Mouse (Mus musculus) heart, postnatal 0 days (tissue): Measurements from ENCODE around the gene Ppp1r12b.

Experiments
- CTCF ChIP-seq: IDR thresholded peaks from 2 replicates; pipeline ENCODE4 v1.5.1; 2016; ENCODE audit warnings: antibody characterized with exemption, control low read depth, low read depth
- EP300 ChIP-seq: IDR thresholded peaks from 2 replicates; pipeline ENCODE4 v1.6.1; 2016; ENCODE audit warnings: antibody characterized with exemption, low read depth

DNA sequence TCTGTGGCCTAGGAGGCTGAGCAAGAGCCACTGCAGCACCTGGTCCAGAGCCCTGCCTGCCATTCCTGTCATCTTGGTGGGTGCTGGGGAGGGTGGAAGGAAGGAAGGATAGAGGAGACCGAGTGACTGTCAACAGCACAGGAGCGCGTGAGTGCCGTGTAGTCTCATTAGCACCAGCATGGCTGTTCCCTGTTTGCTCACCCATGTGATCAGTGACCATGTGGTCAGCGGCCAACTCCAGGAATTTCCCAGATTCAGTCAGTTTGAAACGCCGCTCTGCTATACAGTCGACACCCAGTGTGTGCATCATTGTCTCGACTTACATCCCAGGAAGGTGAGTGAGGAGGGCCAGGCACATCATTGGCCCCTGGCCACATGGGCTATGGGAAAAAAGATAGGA lies 218.3 kb downstream of the Ppp1r12b start:
- TF ChIP-seq CTCF (no peak), EP300 (no peak)
